Mouse (Mus musculus) spleen, adult 2 months (tissue): Measurements from ENCODE around the gene Dennd4a.

ENCODE experiments used
- CTCF ChIP-seq: fragments of 200-500 bp; IDR thresholded peaks from 2 replicates; pipeline ENCODE4 v1.5.1; 2011; ENCODE audit warnings: mild to moderate bottlenecking, inconsistent platforms; ENCODE audit not compliant: insufficient read depth, insufficient read length, insufficient replicate concordance; ENCODE audit errors: extremely low read depth
- POLR2A ChIP-seq: fragments of 200-500 bp; IDR thresholded peaks from 2 replicates; pipeline ENCODE4 v1.6.1; 2011; ENCODE audit warnings: low read depth, low read length, inconsistent platforms

- no peak for TF ChIP-seq POLR2A
- no peak for TF ChIP-seq CTCF
Measured at GRCm38 (mm10) chr9:64814273-64814672, 3.1 kb downstream of the Dennd4a start.
